Mouse (Mus musculus) frontal cortex, postnatal 14 days (tissue): Measurements from ENCODE around the gene Il27ra.

Source experiments
- DNase-seq, 2 experiments: peaks; one replicate each; pipeline ENCODE4 v3.0.0; 2022; ENCODE audit warnings: low spot score in 2 of 2

The Il27ra gene

GRCm38 (mm10) chr8:84065457-84066072, 23.2 kb upstream of the Il27ra start:
- no peak for DNase-seq

- DNase-seq = no peak
Measured at GRCm38 (mm10) chr8:84065037-84065436, 22.6 kb upstream of the Il27ra start, which contains the start of gene Gm10643. TSS of gene Gm10643 (minus strand) at chr8:84065137.

GRCm38 (mm10) chr8:84063861-84064610, 21.6 kb upstream of the Il27ra start:
- DNase-seq = no peak

GRCm38 (mm10) chr8:84060245-84060644, 17.9 kb upstream of the Il27ra start:
- DNase-seq = no peak

GRCm38 (mm10) chr8:84059226-84059625, 16.8 kb upstream of the Il27ra start:
- no peak for DNase-seq

- DNase-seq = no peak
Measured at GRCm38 (mm10) chr8:84057827-84058226, 15.4 kb upstream of the Il27ra start.

- no peak for DNase-seq
Measured at GRCm38 (mm10) chr8:84053229-84053628, 10.8 kb upstream of the Il27ra start.

- DNase-seq = no peak
Measured at GRCm38 (mm10) chr8:84052746-84053145, 10.4 kb upstream of the Il27ra start.

- DNase-seq = no peak
Measured at GRCm38 (mm10) chr8:84048171-84048570, 5.8 kb upstream of the Il27ra start.

GRCm38 (mm10) chr8:84046505-84046904, 4.1 kb upstream of the Il27ra start:
- no peak for DNase-seq

- no peak for DNase-seq
Measured at GRCm38 (mm10) chr8:84044900-84045299, 2.5 kb upstream of the Il27ra start, which contains the start of gene Rln3. TSS of gene Rln3 (minus strand) at chr8:84045000.

GRCm38 (mm10) chr8:84044103-84044502, 1.7 kb upstream of the Il27ra start:
- DNase-seq = no peak

- DNase-seq = no peak
Measured at GRCm38 (mm10) chr8:84042948-84043342, 556 bp upstream of the Il27ra start.

GRCm38 (mm10) chr8:84039050-84039449, 3.3 kb downstream of the Il27ra start:
- DNase-seq = peak; percentile 40 to 71

- no peak for DNase-seq
Measured at GRCm38 (mm10) chr8:84038015-84038414, 4.4 kb downstream of the Il27ra start.

GRCm38 (mm10) chr8:84032777-84033176, 9.6 kb downstream of the Il27ra start:
- no peak for DNase-seq

GRCm38 (mm10) chr8:84029272-84029671, 13.1 kb downstream of the Il27ra start:
- no peak for DNase-seq

GRCm38 (mm10) chr8:84027449-84027848, 14.9 kb downstream of the Il27ra start:
- DNase-seq = no peak

GRCm38 (mm10) chr8:84025863-84026262, 16.5 kb downstream of the Il27ra start:
- no peak for DNase-seq

- DNase-seq = no peak
Measured at GRCm38 (mm10) chr8:84024171-84024570, 18.2 kb downstream of the Il27ra start.

- no peak for DNase-seq
Measured at GRCm38 (mm10) chr8:84023631-84024030, 18.8 kb downstream of the Il27ra start.

- no peak for DNase-seq
Measured at GRCm38 (mm10) chr8:84023085-84023484, 19.3 kb downstream of the Il27ra start.

- no peak for DNase-seq
Measured at GRCm38 (mm10) chr8:84021569-84021968, 20.8 kb downstream of the Il27ra start.
